In the genomic region with DNA sequence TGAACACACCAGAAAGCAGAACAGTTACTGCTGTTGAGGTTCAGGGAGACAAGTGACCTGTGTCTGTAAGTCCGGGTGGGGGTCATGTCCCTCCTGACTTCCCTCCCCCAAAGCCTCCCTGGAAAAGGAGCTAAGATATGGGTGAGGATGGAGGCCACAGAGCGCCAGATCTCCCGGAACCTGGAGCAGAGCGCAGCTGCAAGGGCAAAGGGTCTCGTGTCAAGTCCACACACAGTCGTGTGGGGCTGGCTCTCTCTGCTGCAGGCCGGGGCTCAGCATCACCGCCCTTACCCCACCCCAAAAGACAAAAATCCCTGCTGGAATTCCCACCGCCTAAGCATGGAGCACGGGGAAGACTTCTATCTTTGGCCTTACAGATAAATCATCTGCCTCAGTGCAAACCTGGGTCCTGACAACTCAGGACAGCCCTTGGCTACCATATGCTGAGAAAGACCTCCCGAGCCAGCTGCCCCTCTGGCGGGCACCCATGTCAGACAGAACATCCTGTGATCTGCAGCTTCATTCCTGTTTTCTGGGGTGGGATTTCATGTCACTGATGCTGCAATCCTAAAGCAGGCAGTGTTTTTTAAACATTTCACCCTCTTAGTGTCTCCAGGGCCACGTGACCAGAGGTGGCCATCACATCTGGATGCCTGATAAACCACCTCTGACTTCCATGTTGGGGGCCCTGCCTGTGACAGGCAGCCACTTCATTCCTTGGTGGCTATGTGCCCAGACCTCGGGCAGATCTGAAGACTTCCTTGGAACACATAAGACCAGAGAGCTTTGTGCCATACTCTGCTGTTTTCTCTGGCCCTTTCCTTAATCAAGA, we compare ENCODE assay signal across 11 mouse cellular contexts.
DNase-seq lines count a peak whose midpoint lies in the region; ATAC-seq and TF ChIP-seq lines count a peak whose summit lies in the region.
"Had no signal": no experiment of that assay in that cellular context is flagged by ENCODE, and none has a peak within 500 bp of the region (broad histone marks: within the 10 kb centered on the region; RNA-seq: fewer than 3 reads in every experiment).

No protein-coding gene starts in this region.

- H3K4me2 ChIP-seq in heart, embryonic 15.5 days = peak overlapping the region; percentile 0; the same call in 1 of the 2 replicates
- no peak overlapping the region for H3K4me2 ChIP-seq in liver, embryonic 11.5 days
- H3K4me2 ChIP-seq in limb, embryonic 13.5 days (replicated peaks) = no peak overlapping the region
- H3K4me2 ChIP-seq: embryonic facial prominence, embryonic 12.5 days; stomach, embryonic 15.5 days had no signal

- H3K9ac ChIP-seq in heart, embryonic 15.5 days = no peak overlapping the region
- no peak overlapping the region for H3K9ac ChIP-seq in heart, adult 2 months (ENCODE audit: low read depth, low read length)
- no peak overlapping the region for H3K9ac ChIP-seq in liver, embryonic 11.5 days (ENCODE audit: low read depth, low read length)
- H3K9ac ChIP-seq in limb, embryonic 13.5 days = no peak overlapping the region
- H3K9ac ChIP-seq: embryonic facial prominence, embryonic 12.5 days; forebrain, postnatal 0 days; stomach, embryonic 15.5 days had no signal

- no peak for TF ChIP-seq POLR2A in heart, adult 2 months (IDR thresholded peaks at IDR 0.05; ENCODE audit: insufficient read depth, low read depth, low read length)

- TF ChIP-seq CTCF in heart, adult 2 months (IDR thresholded peaks at IDR 0.05) = no peak

- 49% methylated on average over 14 of the region's 14 CpGs for WGBS in heart, embryonic 15.5 days
- WGBS in heart, adult 2 months = 64% methylated on average over 14 of the region's 14 CpGs
- WGBS in liver, embryonic 11.5 days = 75% methylated on average over 14 of the region's 14 CpGs
- WGBS in limb, embryonic 13.5 days = 78% methylated on average over 14 of the region's 14 CpGs

- no peaks in the 10 kb centered on the region for H3K27me3 ChIP-seq in heart, embryonic 15.5 days
- H3K27me3 ChIP-seq in heart, adult 2 months (ENCODE audit: control insufficient read depth, insufficient read depth, low read length) = no peaks in the 10 kb centered on the region
- no peaks in the 10 kb centered on the region for H3K27me3 ChIP-seq in liver, embryonic 11.5 days (replicated peaks; ENCODE audit: control insufficient read depth, insufficient read depth, low read length)
- H3K27me3 ChIP-seq in limb, embryonic 13.5 days = no peaks in the 10 kb centered on the region
- H3K27me3 ChIP-seq: embryonic facial prominence, embryonic 12.5 days; Patski; stomach, embryonic 15.5 days had no signal

- H3K4me3 ChIP-seq in heart, embryonic 15.5 days = no peak overlapping the region
- no peak overlapping the region for H3K4me3 ChIP-seq in heart, adult 2 months
- no peak overlapping the region for H3K4me3 ChIP-seq in liver, embryonic 11.5 days (ENCODE audit: low read depth, low read length)
- H3K4me3 ChIP-seq in limb, embryonic 13.5 days = no peak overlapping the region
- H3K4me3 ChIP-seq: embryonic facial prominence, embryonic 12.5 days; stomach, embryonic 15.5 days had no signal

- no peak for ATAC-seq in heart, embryonic 15.5 days (replicated peaks; ENCODE audit: insufficient number of reproducible peaks, insufficient read depth, low FRiP score, low read depth)
- ATAC-seq in liver, embryonic 11.5 days (replicated peaks; ENCODE audit: low FRiP score) = 0 out of 2 replicates have a peak, but pooled peaks have one; percentile 14
- no peak for ATAC-seq in limb, embryonic 13.5 days (ENCODE audit: low FRiP score, low read depth)
- ATAC-seq in megakaryocyte progenitor cell, adult 5-6 weeks (replicated peaks; ENCODE audit: poor library complexity) = 0 out of 2 replicates have a peak, but pooled peaks have one; percentile 7
- ATAC-seq: forebrain, postnatal 0 days had no signal

- H3K4me1 ChIP-seq in heart, embryonic 15.5 days (replicated peaks) = peaks cover 26% of the 10 kb centered on the region
- H3K4me1 ChIP-seq in heart, adult 2 months (ENCODE audit: control insufficient read depth, insufficient read depth, low read length) = peaks cover 14% of the 10 kb centered on the region
- peaks cover 14% of the 10 kb centered on the region for H3K4me1 ChIP-seq in liver, embryonic 11.5 days (replicated peaks; ENCODE audit: control insufficient read depth, insufficient read depth, low read length)
- peaks cover 36% of the 10 kb centered on the region for H3K4me1 ChIP-seq in limb, embryonic 13.5 days

- intact Hi-C loops in heart, adult 2 months (cut with DNase I) = no loop called here

- H3K9me3 ChIP-seq in heart, embryonic 15.5 days (replicated peaks) = no peaks in the 10 kb centered on the region
- H3K9me3 ChIP-seq in liver, embryonic 11.5 days (ENCODE audit: control insufficient read depth, low read length) = no peaks in the 10 kb centered on the region
- no peaks in the 10 kb centered on the region for H3K9me3 ChIP-seq in limb, embryonic 13.5 days
- H3K9me3 ChIP-seq: embryonic facial prominence, embryonic 12.5 days; stomach, embryonic 15.5 days had no signal

- H3K79me2 ChIP-seq in heart, adult 2 months (replicated peaks; ENCODE audit: control insufficient read depth, insufficient read depth, low read length) = no peaks in the 10 kb centered on the region

- H3K36me3 ChIP-seq in heart, embryonic 15.5 days = no peaks in the 10 kb centered on the region
- no peaks in the 10 kb centered on the region for H3K36me3 ChIP-seq in heart, adult 2 months (ENCODE audit: control insufficient read depth, insufficient read depth, low read length)
- no peaks in the 10 kb centered on the region; the same call in 1 of the 2 replicates for H3K36me3 ChIP-seq in liver, embryonic 11.5 days (ENCODE audit: control insufficient read depth, insufficient read depth, low read length)
- peaks cover 45% of the 10 kb centered on the region for H3K36me3 ChIP-seq in limb, embryonic 13.5 days
- H3K36me3 ChIP-seq: embryonic facial prominence, embryonic 12.5 days; stomach, embryonic 15.5 days had no signal

- H3K27ac ChIP-seq in heart, embryonic 15.5 days = peak overlapping the region; percentile 56
- H3K27ac ChIP-seq in heart, adult 2 months = no peak overlapping the region; the same call in none of the 2 replicates
- no peak overlapping the region for H3K27ac ChIP-seq in liver, embryonic 11.5 days (ENCODE audit: low read depth, low read length)
- peak overlapping the region; percentile 61; the same call in 1 of the 2 replicates for H3K27ac ChIP-seq in limb, embryonic 13.5 days
- H3K27ac ChIP-seq: embryonic facial prominence, embryonic 12.5 days had no signal

- TF ChIP-seq EP300 in heart, adult 2 months (IDR thresholded peaks at IDR 0.05; ENCODE audit: insufficient read depth, low read depth, low read length) = no peak

- no peak for DNase-seq in heart, adult 2 months
- no peak for DNase-seq in liver, embryonic 11.5 days (ENCODE audit: low spot score)
- DNase-seq in liver = no peak
- no peak for DNase-seq in adrenal gland, adult 18-20 months (ENCODE audit: low spot score in 2 of 2)
- DNase-seq: forebrain, postnatal 0 days had no signal

Comparison
In these comparisons a context has a peak if more than half of its experiments do, and no peak if none do; other contexts are left out.
1. H3K27ac ChIP-seq: peak in heart, embryonic 15.5 days (single experiment) and limb, embryonic 13.5 days (single experiment); none in heart, adult 2 months (single experiment) and liver, embryonic 11.5 days (single experiment).
2. ATAC-seq: peak in liver, embryonic 11.5 days (single experiment) and megakaryocyte progenitor cell, adult 5-6 weeks (single experiment); none in heart, embryonic 15.5 days (single experiment) and limb, embryonic 13.5 days (single experiment).